Mouse (Mus musculus): Measurements from ENCODE around the gene 1700017B05Rik. TPM values are rescaled to one million over a fixed set of nuclear protein-coding genes. Genes with fewer than 3 reads are reported as not detected.
A peak's percentile ranks its signal among the peaks of the same experiment; 100 is the strongest.

Gene 1700017B05Rik
- polyA plus RNA-seq, 1 experiment from 2014 or later, result 16.9 TPM

DNA sequence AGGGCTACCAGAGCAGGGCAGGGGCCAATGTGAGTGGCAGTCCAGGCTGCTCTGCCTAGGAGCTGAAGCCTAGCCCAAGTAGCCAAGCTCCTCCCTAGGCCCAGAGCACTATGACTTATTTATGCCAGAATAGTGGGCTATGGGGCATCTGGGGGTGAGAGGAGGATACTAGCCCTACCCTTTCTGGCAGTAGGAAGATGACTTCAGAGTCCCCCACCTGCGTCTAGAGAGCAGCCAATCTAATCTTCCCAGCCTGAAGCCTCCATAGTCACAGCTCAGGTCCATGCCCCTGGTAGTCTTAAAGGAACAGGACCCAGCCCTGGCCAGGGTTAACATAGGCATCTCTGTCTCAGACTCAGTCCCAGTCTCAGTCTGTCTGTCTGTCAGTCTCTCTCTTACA lies 7.0 kb upstream of the 1700017B05Rik start:
- Histone ChIP-seq H3K9ac (ENCODE audit: low read depth, low read length) (no peak overlapping the region), H3K27me3 (ENCODE audit: control insufficient read depth, insufficient read depth, low read depth, low read length) (peaks cover 9% of the 10 kb centered on the region; the same call in 1 of the 2 replicates), H3K4me1 (ENCODE audit: control insufficient read depth, low read depth, low read length) (peaks cover 17% of the 10 kb centered on the region), H3K4me3 (ENCODE audit: low read depth, low read length) (no peak overlapping the region), H3K4me2 (ENCODE audit: low read depth, low read length) (no peak overlapping the region), H3K9me3 (replicated peaks; ENCODE audit: control insufficient read depth, low read length) (no peaks in the 10 kb centered on the region), H3K36me3 (ENCODE audit: control insufficient read depth, insufficient read depth) (no peaks in the 10 kb centered on the region), H3K27ac (ENCODE audit: low read length) (no peak overlapping the region)
- 23% methylated on average over 1 of the region's 1 CpGs for WGBS (ENCODE audit: insufficient replicate concordance)
- no peak for ATAC-seq (ENCODE audit: low read depth)

DNA sequence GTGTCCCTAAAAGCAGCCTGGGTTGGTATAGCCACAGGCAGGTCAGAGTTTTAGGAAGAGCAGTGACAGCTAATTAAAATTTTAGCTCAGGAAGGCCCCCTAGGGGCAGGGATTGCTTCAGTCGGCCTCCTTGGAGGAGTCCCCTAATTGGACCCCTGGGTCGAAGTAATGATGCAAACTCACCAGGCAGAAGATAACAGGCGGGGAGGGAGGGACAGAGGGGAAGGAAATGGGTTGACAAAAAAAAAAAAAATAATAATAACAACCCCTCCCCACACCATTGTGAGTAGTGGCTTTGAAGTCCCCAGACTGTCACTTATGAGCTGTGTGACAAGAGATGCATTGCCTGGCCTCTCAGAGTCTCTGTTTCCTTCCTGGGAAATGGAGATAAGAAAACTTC lies 6.2 kb upstream of the 1700017B05Rik start:
- no peak overlapping the region for H3K4me3 ChIP-seq (ENCODE audit: low read depth, low read length)
- WGBS (ENCODE audit: insufficient replicate concordance), result 6% methylated on average over 3 of the region's 3 CpGs
- no peak overlapping the region for H3K27ac ChIP-seq (ENCODE audit: low read length)
- ATAC-seq (ENCODE audit: low read depth), result no peak
- peaks cover 17% of the 10 kb centered on the region for H3K4me1 ChIP-seq (ENCODE audit: control insufficient read depth, low read depth, low read length)
- H3K4me2 ChIP-seq (ENCODE audit: low read depth, low read length), result no peak overlapping the region
- no peaks in the 10 kb centered on the region for H3K36me3 ChIP-seq (ENCODE audit: control insufficient read depth, insufficient read depth)
- no peak overlapping the region for H3K9ac ChIP-seq (ENCODE audit: low read depth, low read length)
- no peaks in the 10 kb centered on the region for H3K9me3 ChIP-seq (replicated peaks; ENCODE audit: control insufficient read depth, low read length)
- peaks cover 9% of the 10 kb centered on the region; the same call in 1 of the 2 replicates for H3K27me3 ChIP-seq (ENCODE audit: control insufficient read depth, insufficient read depth, low read depth, low read length)

GRCm38 (mm10) chr9:57268078-57268477 lies 5.7 kb upstream of the 1700017B05Rik start:
- no peak overlapping the region for H3K4me3 ChIP-seq (ENCODE audit: low read depth, low read length)
- H3K27ac ChIP-seq (ENCODE audit: low read length), result no peak overlapping the region
- ATAC-seq (ENCODE audit: low read depth), result peak; percentile 58
- 13% methylated on average over 10 of the region's 10 CpGs for WGBS (ENCODE audit: insufficient replicate concordance)
- no peaks in the 10 kb centered on the region for H3K9me3 ChIP-seq (replicated peaks; ENCODE audit: control insufficient read depth, low read length)
- no peaks in the 10 kb centered on the region for H3K36me3 ChIP-seq (ENCODE audit: control insufficient read depth, insufficient read depth)
- peaks cover 20% of the 10 kb centered on the region for H3K4me1 ChIP-seq (ENCODE audit: control insufficient read depth, low read depth, low read length)
- no peak overlapping the region for H3K9ac ChIP-seq (ENCODE audit: low read depth, low read length)
- peaks cover 9% of the 10 kb centered on the region; the same call in 1 of the 2 replicates for H3K27me3 ChIP-seq (ENCODE audit: control insufficient read depth, insufficient read depth, low read depth, low read length)
- H3K4me2 ChIP-seq (ENCODE audit: low read depth, low read length), result no peak overlapping the region

DNA sequence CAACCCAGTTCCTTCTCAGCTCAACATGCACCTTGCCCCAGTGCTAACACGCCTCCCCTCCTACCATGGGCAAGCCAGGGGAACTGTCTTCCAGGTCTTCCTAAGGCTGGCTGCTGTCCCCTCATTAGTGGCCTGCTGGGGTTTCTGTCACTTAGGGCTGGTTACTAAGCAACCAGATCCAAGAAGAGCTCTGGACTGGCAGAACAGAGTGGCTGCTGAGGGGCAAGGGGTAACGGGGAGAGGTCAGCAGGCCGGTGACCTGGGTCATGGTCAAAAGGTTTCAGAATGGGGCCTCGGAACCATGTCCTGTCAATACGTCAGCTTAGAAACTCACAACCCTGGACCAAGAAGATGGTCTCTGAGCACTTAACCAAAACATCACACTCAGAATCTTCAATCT lies 5.0 kb upstream of the 1700017B05Rik start:
- no peak overlapping the region for H3K9ac ChIP-seq (ENCODE audit: low read depth, low read length)
- peaks cover 26% of the 10 kb centered on the region for H3K4me1 ChIP-seq (ENCODE audit: control insufficient read depth, low read depth, low read length)
- 58% methylated on average over 5 of the region's 5 CpGs for WGBS (ENCODE audit: insufficient replicate concordance)
- no peaks in the 10 kb centered on the region for H3K36me3 ChIP-seq (ENCODE audit: control insufficient read depth, insufficient read depth)
- H3K4me2 ChIP-seq (ENCODE audit: low read depth, low read length), result no peak overlapping the region
- H3K4me3 ChIP-seq (ENCODE audit: low read depth, low read length), result no peak overlapping the region
- H3K27me3 ChIP-seq (ENCODE audit: control insufficient read depth, insufficient read depth, low read depth, low read length), result peaks cover 5% of the 10 kb centered on the region; the same call in 1 of the 2 replicates
- ATAC-seq (ENCODE audit: low read depth), result no peak
- H3K9me3 ChIP-seq (replicated peaks; ENCODE audit: control insufficient read depth, low read length), result no peaks in the 10 kb centered on the region
- H3K27ac ChIP-seq (ENCODE audit: low read length), result no peak overlapping the region

GRCm38 (mm10) chr9:57265125-57265524 lies 2.7 kb upstream of the 1700017B05Rik start:
- no peak overlapping the region for H3K4me3 ChIP-seq (ENCODE audit: low read depth, low read length)
- no peak overlapping the region for H3K27ac ChIP-seq (ENCODE audit: low read length)
- WGBS (ENCODE audit: insufficient replicate concordance), result 47% methylated on average over 5 of the region's 5 CpGs
- H3K4me1 ChIP-seq (ENCODE audit: control insufficient read depth, low read depth, low read length), result peaks cover 36% of the 10 kb centered on the region
- H3K9ac ChIP-seq (ENCODE audit: low read depth, low read length), result no peak overlapping the region
- H3K4me2 ChIP-seq (ENCODE audit: low read depth, low read length), result no peak overlapping the region
- ATAC-seq (ENCODE audit: low read depth), result no peak
- no peaks in the 10 kb centered on the region for H3K9me3 ChIP-seq (replicated peaks; ENCODE audit: control insufficient read depth, low read length)
- no peaks in the 10 kb centered on the region for H3K27me3 ChIP-seq (ENCODE audit: control insufficient read depth, insufficient read depth, low read depth, low read length)
- no peaks in the 10 kb centered on the region for H3K36me3 ChIP-seq (ENCODE audit: control insufficient read depth, insufficient read depth)

- peaks cover 36% of the 10 kb centered on the region for H3K4me1 ChIP-seq (ENCODE audit: control insufficient read depth, low read depth, low read length)
- no peaks in the 10 kb centered on the region for H3K9me3 ChIP-seq (replicated peaks; ENCODE audit: control insufficient read depth, low read length)
- peak overlapping the region; percentile 97 for H3K9ac ChIP-seq (ENCODE audit: low read depth, low read length)
- no peaks in the 10 kb centered on the region for H3K27me3 ChIP-seq (ENCODE audit: control insufficient read depth, insufficient read depth, low read depth, low read length)
- 38% methylated on average over 13 of the region's 13 CpGs for WGBS (ENCODE audit: insufficient replicate concordance)
- peak overlapping the region; percentile 90 for H3K4me3 ChIP-seq (ENCODE audit: low read depth, low read length)
- no peak for ATAC-seq (ENCODE audit: low read depth)
- H3K27ac ChIP-seq (ENCODE audit: low read length), result peak overlapping the region; percentile 41
- peaks cover 11% of the 10 kb centered on the region for H3K36me3 ChIP-seq (ENCODE audit: control insufficient read depth, insufficient read depth)
- peak overlapping the region; percentile 92 for H3K4me2 ChIP-seq (ENCODE audit: low read depth, low read length)
Observed at GRCm38 (mm10) chr9:57262795-57263684, 628 bp upstream of the 1700017B05Rik start.

GRCm38 (mm10) chr9:57261516-57261912 lies 898 bp downstream of the 1700017B05Rik start:
- Histone ChIP-seq H3K27me3 (ENCODE audit: control insufficient read depth, insufficient read depth, low read depth, low read length) (no peaks in the 10 kb centered on the region), H3K9me3 (replicated peaks; ENCODE audit: control insufficient read depth, low read length) (no peaks in the 10 kb centered on the region), H3K27ac (ENCODE audit: low read length) (peak overlapping the region; percentile 83), H3K9ac (ENCODE audit: low read depth, low read length) (peak overlapping the region; percentile 97), H3K36me3 (ENCODE audit: control insufficient read depth, insufficient read depth) (peaks cover 26% of the 10 kb centered on the region), H3K4me2 (ENCODE audit: low read depth, low read length) (peak overlapping the region; percentile 92), H3K4me3 (ENCODE audit: low read depth, low read length) (peak overlapping the region; percentile 90), H3K4me1 (ENCODE audit: control insufficient read depth, low read depth, low read length) (peaks cover 27% of the 10 kb centered on the region)
- ATAC-seq (ENCODE audit: low read depth), result peak; percentile 25
- under 1% methylated on average over 26 of the region's 26 CpGs for WGBS (ENCODE audit: insufficient replicate concordance)

DNA sequence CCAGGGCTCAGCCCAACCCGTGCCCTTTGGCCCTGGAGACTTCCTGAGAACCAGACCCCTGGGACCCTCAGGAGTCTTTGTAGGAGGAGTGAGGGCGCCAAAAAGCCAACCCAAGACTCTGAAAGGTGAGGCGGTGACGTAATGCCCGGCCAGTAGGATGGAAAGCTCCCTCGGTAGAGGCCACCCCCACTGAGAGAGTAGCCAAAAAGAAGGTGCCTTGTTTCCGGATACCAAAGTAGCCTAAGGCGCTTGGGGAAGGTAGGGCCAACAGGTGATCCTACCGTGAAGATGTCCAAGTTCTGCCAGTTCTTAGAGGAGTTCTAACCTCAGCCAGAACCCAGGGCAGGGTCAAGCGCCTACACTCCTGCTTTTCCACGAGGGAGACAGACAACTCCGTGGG lies 1.5 kb downstream of the 1700017B05Rik start:
- Histone ChIP-seq H3K4me3 (ENCODE audit: low read depth, low read length) (peak overlapping the region; percentile 90), H3K27me3 (ENCODE audit: control insufficient read depth, insufficient read depth, low read depth, low read length) (no peaks in the 10 kb centered on the region), H3K9ac (ENCODE audit: low read depth, low read length) (peak overlapping the region; percentile 97), H3K27ac (ENCODE audit: low read length) (peak overlapping the region; percentile 83), H3K36me3 (ENCODE audit: control insufficient read depth, insufficient read depth) (peaks cover 32% of the 10 kb centered on the region), H3K9me3 (replicated peaks; ENCODE audit: control insufficient read depth, low read length) (no peaks in the 10 kb centered on the region), H3K4me1 (ENCODE audit: control insufficient read depth, low read depth, low read length) (peaks cover 27% of the 10 kb centered on the region), H3K4me2 (ENCODE audit: low read depth, low read length) (peak overlapping the region; percentile 92)
- no peak for ATAC-seq (ENCODE audit: low read depth)
- WGBS (ENCODE audit: insufficient replicate concordance), result 13% methylated on average over 12 of the region's 12 CpGs

DNA sequence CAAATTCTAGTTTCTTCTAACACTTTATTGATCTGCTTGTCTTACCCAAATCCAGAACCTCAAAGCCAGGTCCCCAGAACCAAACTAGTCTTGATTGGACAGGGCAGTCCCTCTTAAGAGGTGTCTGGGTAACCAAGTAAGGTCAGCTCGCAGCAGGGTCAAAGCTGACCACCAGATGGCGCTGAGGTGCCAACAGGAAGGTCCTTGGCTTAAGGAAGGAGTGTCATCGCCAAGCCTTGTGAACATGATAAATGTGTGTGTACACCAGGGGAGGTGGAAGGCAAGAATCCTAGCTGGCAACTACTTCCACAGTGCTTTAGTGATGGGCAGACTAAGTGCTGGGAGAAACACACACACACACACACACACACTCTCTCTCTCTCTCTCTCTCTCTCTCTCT lies 2.7 kb downstream of the 1700017B05Rik start:
- WGBS (ENCODE audit: insufficient replicate concordance), result 2% methylated on average over 3 of the region's 3 CpGs
- Histone ChIP-seq H3K36me3 (ENCODE audit: control insufficient read depth, insufficient read depth) (peaks cover 32% of the 10 kb centered on the region), H3K9ac (ENCODE audit: low read depth, low read length) (no peak overlapping the region; the same call in 1 of the 2 replicates), H3K9me3 (replicated peaks; ENCODE audit: control insufficient read depth, low read length) (no peaks in the 10 kb centered on the region), H3K4me1 (ENCODE audit: control insufficient read depth, low read depth, low read length) (peaks cover 29% of the 10 kb centered on the region), H3K27ac (ENCODE audit: low read length) (no peak overlapping the region; the same call in 1 of the 2 replicates), H3K4me2 (ENCODE audit: low read depth, low read length) (peak overlapping the region; percentile 92), H3K27me3 (ENCODE audit: control insufficient read depth, insufficient read depth, low read depth, low read length) (no peaks in the 10 kb centered on the region), H3K4me3 (ENCODE audit: low read depth, low read length) (peak overlapping the region; percentile 24; the same call in 1 of the 2 replicates)
- ATAC-seq (ENCODE audit: low read depth), result peak; percentile 42

Data from liver, embryonic 16.5 days (tissue).